Mouse (Mus musculus) forebrain, embryonic 12.5 days (tissue): ENCODE data around the gene Pum2. TPM values are rescaled to one million over a fixed set of nuclear protein-coding genes. Genes with fewer than 3 reads are reported as not detected.
A peak's percentile ranks its signal among the peaks of the same experiment; 100 is the strongest.
"Not testable (repeated sequence)": the region's sequence is repeated elsewhere in the genome, so short reads cannot be mapped to it uniquely, and the experiment has no call there.

Experiments used
- ATAC-seq: fragments of 200-750 bp; cut with Nextera tagmentation; 2 replicates; pipeline ENCODE4 v1.8.0; 2017; ENCODE audit warnings: moderate TSS enrichment; ENCODE audit not compliant: low FRiP score
- H3K27ac ChIP-seq: fragments of 300-500 bp; sonication (generic); 2 replicates; pipeline ENCODE4 v1.5.1; 2016; ENCODE audit warnings: mild to moderate bottlenecking
- H3K27me3 ChIP-seq: fragments of 300-500 bp; sonication (generic); 2 replicates; pipeline ENCODE4 v1.6.1; 2016; ENCODE audit warnings: mild to moderate bottlenecking
- H3K36me3 ChIP-seq: fragments of 300-500 bp; sonication (generic); replicated peaks from 2 replicates; pipeline ENCODE4 v1.6.1; 2016; ENCODE audit warnings: mild to moderate bottlenecking
- H3K4me1 ChIP-seq: fragments of 300-500 bp; sonication (generic); 2 replicates; pipeline ENCODE4 v1.6.1; 2016
- H3K4me2 ChIP-seq: fragments of 300-500 bp; sonication (generic); 2 replicates; pipeline ENCODE4 v1.6.1; 2016; ENCODE audit warnings: mild to moderate bottlenecking, moderate library complexity
- H3K4me3 ChIP-seq: fragments of 300-500 bp; sonication (generic); replicated peaks from 2 replicates; pipeline ENCODE4 v1.5.1; 2016; ENCODE audit warnings: mild to moderate bottlenecking
- H3K9ac ChIP-seq: fragments of 300-500 bp; sonication (generic); 2 replicates; pipeline ENCODE4 v1.6.1; 2016; ENCODE audit warnings: mild to moderate bottlenecking
- H3K9me3 ChIP-seq: fragments of 300-500 bp; sonication (generic); 2 replicates; pipeline ENCODE4 v1.6.1; 2016
- WGBS: fragments of 180-500 bp; shearing (Covaris S2); methylation state at CpG from one replicate; pipeline ENCODE4 v1.1.7; 2016; 5-methylcytosine and 5-hydroxymethylcytosine counted together
- polyA plus RNA-seq: library from polyadenylated mRNA; unstranded; fragments of >200 nt; fragmentation: Nextera tagmentation; extraction: Ambion mirVana; gene quantifications from 2 replicates; pipeline ENCODE4 v1.2.1, GENCODE M21; 2016

Pum2 gene
- 94.6 and 97.9 TPM in 2 replicates for polyA plus RNA-seq

GRCm38 (mm10) chr12:8673974-8674306, at the start of gene Pum2:
Gene Pum2, plus strand, starts transcription at chr12:8674134.
- Histone ChIP-seq H3K27me3 (no peaks in the 10 kb centered on the region), H3K4me1 (peaks cover 25% of the 10 kb centered on the region), H3K4me2 (peak within 1 kb of the TSS; percentile 71), H3K9ac (peak within 1 kb of the TSS; percentile 97), H3K27ac (peak within 1 kb of the TSS; percentile 99), H3K4me3 (peak within 1 kb of the TSS; percentile 94), H3K36me3 (no peaks in the 10 kb centered on the region), H3K9me3 (peaks cover 10% of the 10 kb centered on the region; the same call in 1 of the 2 replicates)
- WGBS = under 1% methylated on average over 29 of the region's 41 CpGs
- ATAC-seq = peak; percentile 94

GRCm38 (mm10) chr12:8629537-8629936, 44.4 kb upstream of the Pum2 start:
- 96% methylated on average over 6 of the region's 6 CpGs for WGBS

GRCm38 (mm10) chr12:8631691-8632090, 42.2 kb upstream of the Pum2 start:
- no peak overlapping the region for H3K4me2 ChIP-seq
- WGBS = 93% methylated on average over 1 of the region's 1 CpGs

More at GRCm38 (mm10) chr12:8629537-8629936, 44.4 kb upstream of the Pum2 start:
- H3K36me3 ChIP-seq = no peaks in the 10 kb centered on the region
- H3K9me3 ChIP-seq = no peaks in the 10 kb centered on the region
- ATAC-seq = no peak
- no peak overlapping the region for H3K9ac ChIP-seq
- H3K4me2 ChIP-seq = no peak overlapping the region
- no peak overlapping the region for H3K27ac ChIP-seq
- H3K4me3 ChIP-seq = no peak overlapping the region
- H3K27me3 ChIP-seq = no peaks in the 10 kb centered on the region
- no peaks in the 10 kb centered on the region for H3K4me1 ChIP-seq

GRCm38 (mm10) chr12:8632737-8633365, 41.1 kb upstream of the Pum2 start:
- H3K4me1 ChIP-seq = no peaks in the 10 kb centered on the region
- no peaks in the 10 kb centered on the region for H3K36me3 ChIP-seq
- H3K9me3 ChIP-seq = no peaks in the 10 kb centered on the region
- no peaks in the 10 kb centered on the region for H3K27me3 ChIP-seq
- ATAC-seq = no peak
- no peak overlapping the region for H3K4me2 ChIP-seq
- WGBS = 81% methylated on average over 2 of the region's 2 CpGs
- H3K27ac ChIP-seq = no peak overlapping the region
- no peak overlapping the region for H3K9ac ChIP-seq
- no peak overlapping the region for H3K4me3 ChIP-seq

More at GRCm38 (mm10) chr12:8631691-8632090, 42.2 kb upstream of the Pum2 start:
- Histone ChIP-seq H3K9ac (no peak overlapping the region), H3K27ac (no peak overlapping the region), H3K4me1 (no peaks in the 10 kb centered on the region), H3K4me3 (no peak overlapping the region), H3K36me3 (no peaks in the 10 kb centered on the region), H3K9me3 (no peaks in the 10 kb centered on the region), H3K27me3 (no peaks in the 10 kb centered on the region)
- no peak for ATAC-seq

GRCm38 (mm10) chr12:8634306-8634705, 39.6 kb upstream of the Pum2 start:
- no peak for ATAC-seq
- no peaks in the 10 kb centered on the region for H3K9me3 ChIP-seq
- H3K4me3 ChIP-seq = no peak overlapping the region
- H3K4me1 ChIP-seq = no peaks in the 10 kb centered on the region
- no peak overlapping the region for H3K9ac ChIP-seq
- no peak overlapping the region for H3K27ac ChIP-seq
- 98% methylated on average over 1 of the region's 1 CpGs for WGBS
- no peaks in the 10 kb centered on the region for H3K27me3 ChIP-seq
- H3K36me3 ChIP-seq = no peaks in the 10 kb centered on the region
- H3K4me2 ChIP-seq = no peak overlapping the region

GRCm38 (mm10) chr12:8635546-8635945, 38.4 kb upstream of the Pum2 start:
- Histone ChIP-seq H3K4me2 (no peak overlapping the region), H3K4me3 (no peak overlapping the region), H3K36me3 (no peaks in the 10 kb centered on the region), H3K27ac (no peak overlapping the region), H3K4me1 (peaks cover 4% of the 10 kb centered on the region; the same call in 1 of the 2 replicates), H3K9me3 (no peaks in the 10 kb centered on the region), H3K9ac (no peak overlapping the region), H3K27me3 (no peaks in the 10 kb centered on the region)
- no peak for ATAC-seq
- 94% methylated on average over 4 of the region's 4 CpGs for WGBS

- Histone ChIP-seq H3K4me2 (no peak overlapping the region), H3K4me1 (peaks cover 6% of the 10 kb centered on the region; the same call in 1 of the 2 replicates), H3K9ac (no peak overlapping the region), H3K9me3 (no peaks in the 10 kb centered on the region), H3K27ac (no peak overlapping the region), H3K27me3 (no peaks in the 10 kb centered on the region), H3K4me3 (no peak overlapping the region), H3K36me3 (no peaks in the 10 kb centered on the region)
- 96% methylated on average over 14 of the region's 14 CpGs for WGBS
- ATAC-seq = no peak
Measured at GRCm38 (mm10) chr12:8636945-8637344, 37.0 kb upstream of the Pum2 start.

- H3K9me3 ChIP-seq, H3K9ac ChIP-seq, H3K4me2 ChIP-seq, H3K4me3 ChIP-seq, H3K27me3 ChIP-seq, ATAC-seq, H3K36me3 ChIP-seq, H3K27ac ChIP-seq, H3K4me1 ChIP-seq: not testable (repeated sequence)
- WGBS = 72% methylated on average over 10 of the region's 10 CpGs
Measured at GRCm38 (mm10) chr12:8638411-8639087, 35.4 kb upstream of the Pum2 start.

GRCm38 (mm10) chr12:8640186-8640585, 33.7 kb upstream of the Pum2 start:
- H3K4me2 ChIP-seq = peak overlapping the region; percentile 58
- WGBS = 8% methylated on average over 2 of the region's 2 CpGs
- H3K9me3 ChIP-seq, H3K4me1 ChIP-seq, H3K36me3 ChIP-seq, H3K27me3 ChIP-seq, H3K27ac ChIP-seq: not testable (repeated sequence)
- 0 out of 2 replicates have a peak, but pooled peaks have one; percentile 2 for ATAC-seq
- peak overlapping the region; percentile 44; the same call in 1 of the 2 replicates for H3K9ac ChIP-seq
- peak overlapping the region; percentile 62 for H3K4me3 ChIP-seq

- Histone ChIP-seq H3K4me1 (peaks cover 6% of the 10 kb centered on the region; the same call in 1 of the 2 replicates), H3K4me3 (peak overlapping the region; percentile 62), H3K27me3 (no peaks in the 10 kb centered on the region), H3K27ac (peak overlapping the region; percentile 91), H3K9me3 (no peaks in the 10 kb centered on the region), H3K4me2 (peak overlapping the region; percentile 48), H3K9ac (peak overlapping the region; percentile 78), H3K36me3 (no peaks in the 10 kb centered on the region)
- WGBS = under 1% methylated on average over 47 of the region's 47 CpGs
- peak; percentile 99 for ATAC-seq
Measured at GRCm38 (mm10) chr12:8640711-8641424, 33.1 kb upstream of the Pum2 start.

GRCm38 (mm10) chr12:8641425-8641735, 32.6 kb upstream of the Pum2 start:
- Histone ChIP-seq H3K4me1 (peaks cover 6% of the 10 kb centered on the region; the same call in 1 of the 2 replicates), H3K4me3 (peak overlapping the region; percentile 62), H3K27me3 (no peaks in the 10 kb centered on the region), H3K36me3 (no peaks in the 10 kb centered on the region), H3K27ac (peak overlapping the region; percentile 91; the same call in 1 of the 2 replicates), H3K9me3 (no peaks in the 10 kb centered on the region), H3K4me2 (peak overlapping the region; percentile 48), H3K9ac (peak overlapping the region; percentile 78)
- peak; percentile 51 for ATAC-seq
- 8% methylated on average over 10 of the region's 10 CpGs for WGBS

GRCm38 (mm10) chr12:8648211-8648610, 25.7 kb upstream of the Pum2 start:
- ATAC-seq, H3K36me3 ChIP-seq, H3K27me3 ChIP-seq, H3K27ac ChIP-seq, H3K9me3 ChIP-seq, H3K4me1 ChIP-seq, H3K4me3 ChIP-seq, H3K9ac ChIP-seq, H3K4me2 ChIP-seq: not testable (repeated sequence)
- WGBS = 78% methylated on average over 8 of the region's 8 CpGs
